Mouse (Mus musculus) liver (tissue): Measurements from ENCODE around the gene Stip1.

ENCODE experiments used
- DNase-seq: peaks from one replicate; pipeline ENCODE4 v3.0.0-alpha.2; 2020; ENCODE audit warnings: mixed read lengths

Gene Stip1

GRCm38 (mm10) chr19:6980381-6981093, 59.2 kb downstream of the Stip1 start, which contains the start of gene Fkbp2:
Gene Fkbp2 (minus strand): TSS chr19:6980501.
- DNase-seq: peak; percentile 99

DNA sequence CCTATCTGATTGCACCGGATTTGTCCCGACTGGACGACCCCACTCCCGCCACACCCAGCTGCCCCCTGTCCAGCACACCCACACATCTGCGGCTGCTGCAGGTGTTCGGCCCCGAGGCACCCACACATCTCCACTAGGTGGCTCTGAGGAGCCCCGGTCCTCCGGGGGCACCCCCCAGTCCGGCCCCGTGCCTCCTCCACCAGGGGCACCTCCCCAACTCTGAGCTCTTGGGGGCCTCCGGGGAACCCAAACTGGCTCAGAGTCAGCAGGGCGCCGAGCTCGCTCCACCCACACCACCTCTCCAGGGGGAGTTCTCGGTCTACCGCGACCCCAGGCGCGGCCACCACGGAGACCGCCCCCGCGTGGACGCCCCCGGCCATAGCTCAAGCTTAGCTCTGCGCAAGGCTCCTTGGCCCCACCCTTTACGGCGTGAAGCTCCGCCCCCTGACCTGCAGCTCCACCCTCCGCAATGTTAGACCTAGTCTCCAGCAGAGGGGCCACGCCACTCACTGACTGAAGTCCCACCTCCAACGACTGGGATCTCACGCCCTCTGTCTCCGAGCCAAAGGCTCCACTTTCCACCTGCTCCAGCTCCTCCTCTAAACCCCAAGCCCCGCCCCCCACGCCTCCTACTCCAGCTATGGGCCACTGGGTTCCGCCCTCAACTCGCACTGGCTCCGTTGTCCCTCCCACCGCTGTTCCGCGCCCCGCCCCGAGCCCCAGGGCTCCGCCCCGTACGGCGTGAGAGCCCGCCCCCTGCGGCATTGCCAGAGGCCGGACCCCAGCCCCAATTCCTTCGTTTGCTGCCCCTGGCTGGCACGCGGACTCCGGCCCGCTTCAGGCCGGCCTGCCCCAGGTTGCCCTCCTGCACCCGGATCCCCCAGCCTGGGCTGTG, 60.0 kb downstream of the Stip1 start:
- DNase-seq: peak; percentile 100

DNA sequence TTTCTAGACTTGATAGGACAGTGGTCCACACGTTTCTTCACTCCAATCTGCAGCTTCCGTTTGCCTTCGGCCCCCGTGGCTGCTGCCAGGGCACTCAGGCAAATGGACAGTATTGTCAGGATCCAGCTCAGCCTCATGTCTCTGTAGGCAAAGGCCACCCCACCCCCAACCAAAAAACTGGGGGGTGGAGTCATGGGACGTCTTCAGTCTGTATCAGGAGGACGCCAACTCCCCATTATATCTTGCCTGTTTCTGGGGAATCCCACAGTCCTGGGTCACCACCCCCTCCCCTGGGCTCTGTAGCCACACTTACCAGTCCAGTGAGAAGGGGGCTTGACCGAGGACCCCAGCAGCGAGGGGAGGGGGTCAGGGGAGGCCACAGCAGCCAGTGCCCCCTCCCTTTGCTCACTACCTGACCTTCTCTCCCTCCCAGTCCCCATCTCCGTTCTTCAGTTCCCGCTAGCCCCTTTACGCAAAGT, 60.7 kb downstream of the Stip1 start:
- DNase-seq: peak; percentile 75

GRCm38 (mm10) chr19:6978639-6978974, 61.2 kb downstream of the Stip1 start:
- DNase-seq: no peak

DNA sequence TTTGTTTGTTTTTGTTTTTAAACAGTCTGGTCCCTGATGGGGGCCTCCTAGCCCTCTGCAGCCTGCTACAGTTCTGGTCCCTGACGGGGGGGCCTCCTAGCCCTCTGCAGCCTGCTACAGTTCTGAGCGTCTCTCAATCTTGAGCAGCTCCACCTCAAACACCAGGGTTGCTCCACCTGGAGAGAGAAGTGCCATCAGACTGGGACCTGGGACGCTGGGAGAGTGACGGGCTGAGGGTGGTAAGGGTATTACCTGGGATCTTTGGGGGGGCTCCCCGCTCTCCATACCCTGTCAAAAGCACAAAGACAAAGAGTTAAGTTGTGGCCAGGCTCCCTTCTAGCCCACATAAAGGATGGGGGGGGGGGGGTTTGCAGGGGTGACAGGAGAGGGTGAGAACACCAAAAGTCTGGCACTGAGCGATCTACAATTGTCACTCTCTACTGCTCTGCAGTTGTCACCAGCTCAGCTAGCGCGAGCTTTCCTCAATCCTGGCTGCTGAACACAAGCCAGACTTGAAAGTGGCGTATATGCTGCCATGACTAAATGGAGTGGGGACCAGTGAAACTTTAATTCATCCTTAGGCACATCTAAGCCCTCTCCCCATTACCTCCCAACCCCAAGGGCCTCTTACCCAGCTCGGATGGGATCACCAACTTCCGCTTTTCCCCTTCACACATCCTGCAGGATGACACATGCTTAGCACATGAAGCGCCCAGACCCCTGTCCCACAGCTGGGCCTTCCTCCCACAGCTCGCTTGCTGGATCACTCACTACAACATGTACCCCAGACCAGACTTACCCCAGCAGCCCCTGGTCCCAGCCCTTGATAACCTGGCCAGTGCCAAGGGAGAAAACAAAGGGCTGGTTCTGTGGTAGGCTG, 61.8 kb downstream of the Stip1 start:
- no peak for DNase-seq

DNA sequence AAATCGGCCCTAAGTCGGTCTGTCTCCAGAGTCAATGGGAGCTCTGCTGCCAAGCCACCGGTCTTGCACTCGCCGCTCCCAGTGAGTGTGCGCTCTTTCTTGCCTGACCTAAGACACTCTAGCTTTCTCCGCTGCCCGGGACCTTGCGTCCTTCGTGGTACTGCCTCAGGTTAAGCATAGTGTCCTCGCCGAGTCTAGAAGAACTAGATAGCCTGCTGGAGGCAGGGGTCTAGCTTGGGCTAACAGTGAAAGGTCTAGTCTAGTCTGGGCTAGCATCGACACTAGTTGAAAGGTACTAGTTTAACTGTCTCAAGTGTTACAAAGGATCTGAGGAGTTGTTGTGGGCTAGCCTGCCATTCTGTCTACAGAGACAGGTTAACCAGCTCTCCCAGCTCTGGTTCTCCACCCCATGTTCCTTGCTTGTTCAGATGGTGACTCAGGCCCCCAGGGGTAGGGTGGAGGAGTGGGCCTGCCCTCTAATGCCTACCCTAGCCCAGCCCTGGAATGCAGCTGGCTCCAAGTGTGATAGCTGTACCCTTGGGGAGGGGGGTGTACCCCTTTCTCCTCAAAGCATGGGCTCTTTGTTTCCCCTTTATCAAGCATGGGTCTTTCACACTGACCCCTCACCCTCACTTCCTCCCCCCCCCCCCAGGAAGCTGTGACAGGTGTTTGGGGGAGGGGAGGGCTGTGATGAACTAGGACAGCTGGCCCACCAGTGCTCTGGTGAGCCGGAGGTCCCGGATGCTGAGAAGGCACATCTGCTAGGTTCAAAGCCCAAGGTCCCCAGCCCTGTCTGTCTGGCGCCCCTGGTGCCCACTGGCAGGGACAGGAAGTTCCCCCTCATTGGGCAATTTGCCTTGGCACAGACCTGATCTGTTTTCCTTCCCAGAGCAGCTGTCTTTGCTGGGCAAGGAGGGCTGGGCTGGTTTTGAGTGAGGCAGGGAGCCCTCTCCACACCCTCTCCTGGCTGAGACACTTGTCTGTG, 63.9 kb downstream of the Stip1 start, which contains the start of gene Plcb3:
Plcb3 (minus strand) TSS at position 934 of the 985 bp plus-strand sequence.
- peak; percentile 50 for DNase-seq

DNA sequence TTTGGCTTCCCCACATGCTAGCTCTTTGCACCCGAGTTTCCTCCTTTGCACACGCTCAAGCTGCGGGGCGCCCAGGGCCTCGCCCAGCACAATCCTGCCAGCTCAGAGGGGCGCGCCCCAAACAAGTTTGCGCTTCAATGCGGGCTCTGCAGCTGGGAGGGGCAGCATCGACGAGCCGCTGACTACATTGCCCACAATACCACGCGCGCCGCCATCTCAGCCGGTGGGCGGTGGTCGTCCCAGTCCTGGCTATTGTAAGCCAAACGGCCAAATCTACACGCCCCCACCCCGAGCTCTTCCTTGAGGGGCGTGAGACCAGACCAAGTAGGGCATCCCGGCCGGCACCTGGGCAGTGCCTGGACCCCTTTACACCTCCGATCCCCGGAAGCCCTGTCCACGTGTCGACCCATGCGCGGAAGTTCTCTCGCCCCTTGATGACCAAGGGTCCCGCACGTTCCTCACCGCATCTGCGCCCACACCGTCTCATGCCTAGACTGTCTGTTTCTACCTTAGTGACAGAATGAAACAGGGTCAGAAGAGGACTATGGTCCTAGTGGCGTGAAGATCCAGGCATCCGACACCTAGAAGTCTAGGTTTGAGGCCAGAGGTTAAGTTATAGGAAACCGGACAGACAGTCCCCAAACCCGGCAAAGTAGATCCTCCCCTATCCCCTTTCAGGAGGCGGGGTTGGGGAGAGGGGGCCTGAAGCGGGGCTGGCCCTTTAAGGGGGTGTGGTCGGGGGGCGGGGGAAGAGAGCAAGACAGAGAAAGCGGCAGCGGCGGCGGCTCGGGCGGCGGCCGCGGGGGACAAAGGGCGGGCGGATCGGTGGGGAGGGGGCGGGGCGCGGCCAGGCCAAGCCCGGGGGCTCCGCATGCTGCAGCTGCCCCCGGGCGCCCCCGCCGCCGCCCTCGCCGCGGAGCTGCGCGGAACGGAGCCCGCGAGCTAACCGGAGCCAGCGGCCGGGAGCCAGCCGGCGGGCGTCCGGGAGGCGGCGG, 65.3 kb downstream of the Stip1 start, which contains the start of gene Ppp1r14b:
Ppp1r14b (plus strand) TSS at position 758 of the 995 bp plus-strand sequence.
- peak; percentile 90 for DNase-seq

DNA sequence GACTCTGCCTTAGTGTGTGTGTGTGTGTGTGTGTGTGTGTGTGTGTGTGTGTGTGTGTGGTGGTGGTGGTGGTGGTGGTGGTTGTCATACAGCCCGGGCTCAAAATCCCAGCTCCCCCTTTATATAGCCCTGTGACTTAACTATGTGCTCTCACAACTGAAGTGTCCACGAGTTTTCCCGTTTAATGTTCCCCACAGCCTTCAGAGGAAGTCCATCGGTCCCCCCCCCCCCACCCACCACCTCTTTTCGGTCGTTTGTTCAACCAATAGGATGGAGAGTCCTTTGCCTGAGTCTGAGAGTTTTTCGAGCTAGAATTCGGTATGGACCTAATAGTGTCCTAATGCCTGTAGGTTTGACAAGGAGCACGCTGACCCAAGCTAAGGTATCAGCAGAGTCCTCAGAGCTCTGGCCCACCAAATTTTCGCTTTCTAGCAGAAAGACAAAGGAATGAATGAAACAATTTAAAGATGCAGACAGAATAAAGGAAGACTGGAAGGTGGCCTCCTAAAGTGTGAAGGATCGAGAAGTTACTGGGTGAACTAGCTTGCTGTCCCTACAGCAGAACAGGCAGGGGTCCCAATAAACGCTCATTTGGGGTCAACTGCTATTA, 66.1 kb downstream of the Stip1 start:
- DNase-seq: no peak

DNA sequence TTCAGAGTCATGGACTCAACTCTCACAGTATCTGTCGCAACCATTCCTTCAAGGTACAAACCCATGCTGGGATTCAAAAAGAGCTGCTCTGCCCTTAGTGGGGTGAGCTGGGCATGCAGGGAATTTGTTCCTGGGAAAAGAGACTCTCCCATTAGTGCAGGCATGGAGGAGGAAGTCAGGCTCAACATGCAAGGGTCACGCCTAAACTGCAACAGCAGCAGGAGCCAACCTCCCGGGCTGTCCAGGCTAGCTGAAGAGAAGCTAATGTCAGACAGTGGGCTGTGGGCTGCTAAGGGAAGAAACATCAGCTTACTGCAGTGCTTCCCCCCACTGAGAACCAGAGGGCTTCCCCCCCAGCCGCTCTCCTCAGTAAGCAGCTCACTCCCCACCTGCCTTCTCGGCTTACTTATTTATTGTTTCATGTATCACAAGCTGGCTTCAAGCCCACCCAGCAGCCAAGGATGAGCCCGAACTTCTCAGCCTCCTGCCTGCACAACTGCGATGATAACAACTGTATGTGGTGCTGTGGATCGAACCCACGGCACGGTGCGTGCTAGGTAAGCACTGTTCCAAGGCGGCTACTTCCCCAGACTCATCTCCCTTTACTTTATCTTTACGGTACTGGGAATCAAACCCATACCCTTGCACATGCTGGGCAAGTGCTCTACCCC, 67.4 kb downstream of the Stip1 start:
- no peak for DNase-seq

GRCm38 (mm10) chr19:6971644-6972043, 68.1 kb downstream of the Stip1 start:
- DNase-seq: no peak
